8 mouse cellular contexts compared by ENCODE assay signal in genomic region chr8:85432168-85433016, GRCm38 (mm10). TPM values are rescaled to one million over a fixed set of nuclear protein-coding genes. Genes with fewer than 3 reads are reported as not detected.
DNase-seq lines count a peak whose midpoint lies in the region; ATAC-seq and TF ChIP-seq lines count a peak whose summit lies in the region.

4921524J17Rik (minus strand) TSS chr8:85432833.

- TF ChIP-seq CTCF in bone marrow, adult 2 months (IDR thresholded peaks at IDR 0.05; ENCODE audit: control insufficient read depth, insufficient read depth, low read length), result no peak

- peak within 1 kb of the TSS; percentile 97 for H3K27ac ChIP-seq in bone marrow, adult 2 months (ENCODE audit: control insufficient read depth, insufficient read depth, low read depth, low read length, poor library complexity)
- peak within 1 kb of the TSS; percentile 95 for H3K27ac ChIP-seq in embryonic facial prominence, embryonic 15.5 days (replicated peaks)
- H3K27ac ChIP-seq in heart, embryonic 10.5 days, result peak within 1 kb of the TSS; percentile 98
- H3K27ac ChIP-seq in kidney, embryonic 15.5 days, result peak within 1 kb of the TSS; percentile 98

- under 1% methylated on average over 85 of the region's 85 CpGs for WGBS in bone marrow, adult 2 months
- under 1% methylated on average over 81 of the region's 85 CpGs for WGBS in embryonic facial prominence, embryonic 15.5 days
- under 1% methylated on average over 77 of the region's 85 CpGs for WGBS in heart, embryonic 10.5 days
- under 1% methylated on average over 83 of the region's 85 CpGs for whole genome bisulfite sequencing in kidney, embryonic 15.5 days

- TF ChIP-seq POLR2A in bone marrow, adult 2 months (IDR thresholded peaks at IDR 0.05; ENCODE audit: borderline replicate concordance, control insufficient read depth, low read depth, low read length), result peak; percentile 90; the same call in 1 of the 2 replicates

- no peaks in the 10 kb centered on the region; the same call in 1 of the 2 replicates for H3K4me1 ChIP-seq in bone marrow, adult 2 months (ENCODE audit: control insufficient read depth, insufficient read depth, low read length)
- H3K4me1 ChIP-seq in embryonic facial prominence, embryonic 15.5 days, result peaks cover 20% of the 10 kb centered on the region
- H3K4me1 ChIP-seq in heart, embryonic 10.5 days, result peaks cover 36% of the 10 kb centered on the region
- H3K4me1 ChIP-seq in kidney, embryonic 15.5 days, result peaks cover 41% of the 10 kb centered on the region

- H3K9ac ChIP-seq in embryonic facial prominence, embryonic 15.5 days, result peak within 1 kb of the TSS; percentile 74
- peak within 1 kb of the TSS; percentile 92 for H3K9ac ChIP-seq in kidney, embryonic 15.5 days

- H3K4me3 ChIP-seq in bone marrow, adult 2 months (replicated peaks; ENCODE audit: control insufficient read depth, low read depth, low read length), result peak within 1 kb of the TSS; percentile 100
- H3K4me3 ChIP-seq in embryonic facial prominence, embryonic 15.5 days (replicated peaks), result peak within 1 kb of the TSS; percentile 85
- peak within 1 kb of the TSS; percentile 92 for H3K4me3 ChIP-seq in heart, embryonic 10.5 days
- peak within 1 kb of the TSS; percentile 79 for H3K4me3 ChIP-seq in kidney, embryonic 15.5 days (replicated peaks)

- ATAC-seq in embryonic facial prominence, embryonic 15.5 days (ENCODE audit: insufficient number of reproducible peaks, low FRiP score, low TSS enrichment, low read depth), result peak; percentile 99
- peak; percentile 99 for ATAC-seq in kidney, embryonic 15.5 days (replicated peaks; ENCODE audit: low FRiP score)
- peak; percentile 98 for ATAC-seq in monocyte, adult 5-6 weeks (replicated peaks; ENCODE audit: insufficient number of reproducible peaks, low FRiP score, low TSS enrichment, poor library complexity, severe bottlenecking)

- no peaks in the 10 kb centered on the region for H3K36me3 ChIP-seq in embryonic facial prominence, embryonic 15.5 days
- no peaks in the 10 kb centered on the region for H3K36me3 ChIP-seq in heart, embryonic 10.5 days
- no peaks in the 10 kb centered on the region for H3K36me3 ChIP-seq in kidney, embryonic 15.5 days

- no peaks in the 10 kb centered on the region for H3K27me3 ChIP-seq in embryonic facial prominence, embryonic 15.5 days
- no peaks in the 10 kb centered on the region for H3K27me3 ChIP-seq in heart, embryonic 10.5 days (ENCODE audit: insufficient read depth, poor library complexity, severe bottlenecking)
- H3K27me3 ChIP-seq in kidney, embryonic 15.5 days, result no peaks in the 10 kb centered on the region

- DNase-seq in 416B (ENCODE audit: low read depth) (peak; percentile 96), liver (peak; percentile 98)
- DNase-seq in heart, embryonic 10.5 days (ENCODE audit: low spot score), result peak; percentile 98
- peak; percentile 96 to 97 for DNase-seq in spleen, postnatal 4 days (ENCODE audit: low spot score in 2 of 2)

- H3K4me2 ChIP-seq in embryonic facial prominence, embryonic 15.5 days (replicated peaks), result peak within 1 kb of the TSS; percentile 54
- peak within 1 kb of the TSS; percentile 64 for H3K4me2 ChIP-seq in kidney, embryonic 15.5 days

- H3K9me3 ChIP-seq in embryonic facial prominence, embryonic 15.5 days (replicated peaks), result no peaks in the 10 kb centered on the region
- no peaks in the 10 kb centered on the region for H3K9me3 ChIP-seq in heart, embryonic 10.5 days
- H3K9me3 ChIP-seq in kidney, embryonic 15.5 days (replicated peaks), result no peaks in the 10 kb centered on the region

RNA-seq across cellular contexts. Expression of gene 4921524J17Rik, which starts in this region (rescaled TPM):
- polyA plus RNA-seq in bone marrow, adult 2 months (2011; ENCODE audit: insufficient read depth, insufficient read length, low replicate concordance, missing spikeins), result 7.5 and 13.8 TPM in 2 replicates
- 47.9 and 50.8 TPM in 2 replicates for polyA plus RNA-seq in embryonic facial prominence, embryonic 15.5 days (2015; fragmentation: Nextera tagmentation; extraction: Ambion mirVana)
- 61.0 and 64.9 TPM in 2 replicates for polyA plus RNA-seq in heart, embryonic 10.5 days (2016; fragmentation: Nextera tagmentation; extraction: Ambion mirVana)
- 42.8 and 46.2 TPM in 2 replicates for polyA plus RNA-seq in kidney, embryonic 15.5 days (2015; fragmentation: Nextera tagmentation; extraction: Ambion mirVana)
- total RNA-seq in monocyte, adult 5-6 weeks (2017), result 22.8 to 81.0 TPM (median 62.0 TPM) in 3 replicates

Comparison
In these comparisons a context has a peak if more than half of its experiments do, and no peak if none do; other contexts are left out.
1. Peak in every context shown above with its lines: DNase-seq, ATAC-seq, H3K4me3 ChIP-seq and H3K27ac ChIP-seq.